Mouse (Mus musculus) megakaryocyte, embryonic 14.5 days (primary cell): ENCODE results near the gene Klk1b24.

Source experiments
- FLI1 ChIP-seq: IDR thresholded peaks from 2 replicates; pipeline ENCODE4 v1.6.1; 2012; ENCODE audit warnings: low read length, inconsistent platforms, mixed read lengths
- GATA1 ChIP-seq: IDR thresholded peaks from 3 replicates; pipeline ENCODE4 v1.6.1; 2012; ENCODE audit warnings: mixed read lengths, low read length, inconsistent platforms, borderline replicate concordance

GRCm38 (mm10) chr7:44208307-44208706 lies 20.3 kb downstream of the Klk1b24 start:
- TF ChIP-seq GATA1 (no peak), FLI1 (no peak)
